Mouse (Mus musculus): ENCODE data around the gene Mmp11.

DNA sequence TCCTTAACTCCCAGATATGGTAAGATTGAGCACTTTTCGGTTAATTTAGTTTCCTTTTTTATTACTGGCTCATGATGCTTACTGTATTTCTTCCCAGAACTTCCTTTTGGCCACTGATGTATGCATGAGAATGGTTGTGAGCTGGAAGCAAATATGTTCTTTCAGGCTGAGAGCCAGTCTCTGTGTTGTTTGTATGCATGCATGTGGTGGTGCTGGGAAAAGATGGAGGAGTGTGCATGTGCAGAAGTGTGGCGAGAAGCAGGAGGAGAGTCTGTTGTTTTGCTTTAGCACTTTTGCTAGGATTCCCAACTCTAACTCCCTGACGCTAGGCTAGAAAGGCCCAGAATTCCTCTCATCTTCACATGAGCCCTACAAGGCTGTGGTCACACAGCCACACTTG, 43.1 kb upstream of the Mmp11 start:
- TF ChIP-seq POLR2A (IDR thresholded peaks at IDR 0.05; ENCODE audit: borderline replicate concordance, low read depth, low read length) = no peak
- TF ChIP-seq CTCF (IDR thresholded peaks at IDR 0.05; ENCODE audit: low read depth, low read length) = no peak

Data from bone marrow macrophage, adult 2 months (primary cell).